Mouse (Mus musculus): ENCODE data around the gene Ropn1l. TPM values are rescaled to one million over a fixed set of nuclear protein-coding genes. Genes with fewer than 3 reads are reported as not detected.
A peak's percentile ranks its signal among the peaks of the same experiment; 100 is the strongest.

Gene Ropn1l
- polyA plus RNA-seq, 2 experiments from 2014 or later: 0.94 to 1.3 TPM

- no peak for ATAC-seq
Measured at GRCm38 (mm10) chr15:31442698-31443097, 10.8 kb downstream of the Ropn1l start.

GRCm38 (mm10) chr15:31441996-31442395 is 11.5 kb downstream of the Ropn1l start:
- ATAC-seq: no peak

DNA sequence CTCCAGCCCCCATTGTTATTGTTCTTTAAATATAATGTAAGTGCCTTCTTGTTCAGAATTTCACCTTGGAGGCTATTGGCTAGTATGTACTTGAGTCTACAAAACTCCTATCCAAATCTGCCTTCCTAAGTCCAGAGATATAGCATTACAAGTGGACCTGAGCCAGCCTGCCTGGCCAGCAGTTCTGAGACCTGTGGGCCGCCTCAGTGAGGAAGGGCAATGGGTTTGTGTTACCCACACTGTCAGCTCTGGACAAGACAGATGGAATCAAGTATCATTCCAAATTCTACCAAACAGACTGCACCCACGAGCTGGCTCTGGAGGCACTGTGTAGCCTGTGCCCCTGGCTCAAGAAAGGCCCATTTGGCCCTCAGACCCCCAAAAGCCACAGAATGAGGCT is 16.7 kb downstream of the Ropn1l start:
- no peak for ATAC-seq

DNA sequence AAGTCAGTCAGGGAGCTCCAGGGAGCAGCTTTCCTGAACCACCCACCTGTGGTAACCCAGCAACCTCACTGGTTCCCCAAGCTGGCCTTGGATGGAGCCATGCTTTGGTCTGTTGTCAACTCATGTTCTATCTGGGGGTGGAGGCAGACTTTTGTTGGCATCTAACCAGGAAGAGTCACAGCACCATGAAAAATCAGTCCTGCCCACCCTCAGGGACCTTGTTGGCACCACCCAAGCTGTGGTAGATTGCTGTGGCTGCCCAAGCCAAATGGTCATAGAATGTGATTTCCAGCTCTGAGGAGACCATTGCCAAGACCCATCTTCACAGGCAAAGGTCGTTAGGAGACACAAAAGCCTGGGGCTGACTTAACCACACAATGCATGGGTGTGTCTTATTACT is 17.5 kb downstream of the Ropn1l start:
- ATAC-seq: no peak

DNA sequence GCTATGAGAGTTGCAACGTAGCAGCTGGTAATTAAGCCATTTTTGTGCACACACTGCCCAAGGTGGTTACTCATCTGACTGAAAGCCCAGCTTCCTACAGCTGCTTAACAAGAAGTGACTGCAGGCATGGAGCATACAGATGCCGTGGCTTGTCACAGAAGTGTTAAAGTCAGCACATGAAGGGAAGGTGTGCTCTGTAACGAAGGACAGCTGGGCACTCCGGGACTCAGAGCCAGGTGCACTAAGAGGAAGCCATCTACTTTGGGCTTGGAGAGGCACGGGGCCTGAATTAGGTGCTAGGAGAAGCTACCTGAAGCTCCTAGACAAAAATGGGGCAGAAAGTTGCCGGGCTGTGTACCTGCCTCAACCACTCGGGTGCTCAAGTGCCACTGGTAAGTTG is 19.8 kb downstream of the Ropn1l start:
- ATAC-seq: no peak

- no peak for ATAC-seq
Measured at GRCm38 (mm10) chr15:31431847-31432246, 21.7 kb downstream of the Ropn1l start.

GRCm38 (mm10) chr15:31430014-31430413 is 23.5 kb downstream of the Ropn1l start:
- ATAC-seq: no peak

DNA sequence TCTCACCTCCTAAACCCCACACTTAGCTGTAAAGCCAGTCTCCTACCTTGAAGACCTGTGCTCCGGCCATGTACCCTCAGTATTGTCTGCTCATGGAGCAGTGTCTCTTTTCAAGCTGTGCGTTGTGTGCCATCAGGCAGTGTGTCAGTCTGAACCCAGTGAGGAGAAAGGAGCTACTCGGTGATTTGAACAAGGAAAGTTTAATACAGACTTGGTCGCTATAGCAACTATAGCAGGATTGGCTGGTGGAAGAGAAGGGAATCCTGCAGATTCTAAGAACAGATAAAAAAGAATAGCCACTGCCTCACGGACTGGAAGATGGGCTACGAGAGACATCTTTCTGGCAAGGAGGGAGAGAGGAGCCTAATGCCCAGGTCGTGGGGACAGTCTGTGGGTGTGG is 24.1 kb downstream of the Ropn1l start:
- no peak for ATAC-seq

- no peak for ATAC-seq
Measured at GRCm38 (mm10) chr15:31428571-31428970, 25.0 kb downstream of the Ropn1l start.

- ATAC-seq: no peak
Measured at GRCm38 (mm10) chr15:31427390-31427789, 26.1 kb downstream of the Ropn1l start.

DNA sequence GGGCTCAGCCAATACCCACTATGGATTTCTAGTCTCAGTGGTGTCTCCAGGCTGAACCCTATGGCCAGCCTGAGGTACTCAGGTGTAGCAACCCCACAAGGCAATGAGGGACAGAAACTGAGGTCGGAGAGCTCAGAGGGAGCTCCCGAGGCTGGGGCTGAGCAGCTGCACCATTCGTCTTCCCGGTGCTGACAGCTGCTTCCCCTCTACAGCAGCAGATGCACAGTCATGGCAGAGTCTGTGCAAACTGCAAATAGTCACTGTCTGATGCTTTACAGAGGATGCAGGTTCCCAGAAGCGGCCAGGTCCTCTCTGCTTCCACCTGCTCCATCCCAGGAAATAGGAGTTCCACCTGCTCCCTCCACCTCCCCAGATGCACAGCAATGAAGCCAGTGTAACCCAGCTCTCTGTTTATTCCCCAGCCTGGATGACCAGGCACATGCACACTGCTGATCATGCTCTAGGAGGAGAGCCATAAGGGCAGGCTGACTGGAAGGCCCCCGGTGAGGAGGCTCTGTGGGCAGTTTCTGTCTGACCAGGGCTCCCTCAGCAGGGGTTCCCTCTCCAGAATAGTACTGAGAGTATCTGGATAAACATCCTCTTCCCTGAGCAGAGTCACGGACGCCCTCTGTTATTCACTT is 27.4 kb downstream of the Ropn1l start:
- no peak for ATAC-seq

- no peak for ATAC-seq
Measured at GRCm38 (mm10) chr15:31422649-31423369, 30.7 kb downstream of the Ropn1l start.

DNA sequence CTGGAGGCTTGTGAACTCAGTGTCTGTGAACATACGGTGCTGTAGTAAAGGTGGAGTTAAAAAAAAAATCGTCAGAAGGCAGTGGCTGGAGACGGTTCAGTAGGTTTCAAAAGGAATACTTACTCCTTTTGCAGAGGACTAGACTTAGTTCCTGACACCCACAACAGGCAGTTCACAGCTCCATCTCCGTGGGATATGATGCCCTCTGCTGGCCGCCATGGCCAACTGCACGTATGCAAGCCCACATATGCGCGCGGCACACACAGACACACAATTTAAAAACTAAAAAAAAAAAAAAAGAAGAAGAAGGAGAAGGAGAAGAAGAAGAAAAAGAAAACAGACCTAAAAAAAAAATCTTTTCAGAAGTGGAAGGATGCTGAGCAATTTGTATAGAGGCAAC is 34.5 kb downstream of the Ropn1l start:
- ATAC-seq: no peak

- peak; percentile 20 for ATAC-seq
Measured at GRCm38 (mm10) chr15:31418686-31419024, 34.9 kb downstream of the Ropn1l start.

GRCm38 (mm10) chr15:31417796-31418685 is 35.5 kb downstream of the Ropn1l start:
- peak; percentile 45 for ATAC-seq

DNA sequence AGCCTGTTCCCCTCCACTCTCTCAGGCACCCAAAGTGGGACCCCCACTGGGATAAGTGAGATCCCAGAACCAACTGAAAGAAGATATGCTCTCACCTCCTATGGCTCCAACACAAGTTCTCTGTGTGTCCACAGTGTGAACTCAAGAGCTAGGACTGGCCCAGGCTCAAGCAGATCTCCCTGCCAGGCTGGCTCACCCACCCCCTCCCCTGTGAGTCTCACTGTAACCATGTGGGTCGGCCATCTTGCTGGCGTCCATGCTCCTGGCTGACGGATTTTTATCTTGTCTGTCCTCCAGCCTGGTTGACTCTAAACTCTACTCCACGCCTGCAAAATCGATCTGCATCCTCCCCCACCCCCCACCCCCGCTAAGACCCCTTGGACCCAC is 36.1 kb downstream of the Ropn1l start:
- ATAC-seq: no peak

DNA sequence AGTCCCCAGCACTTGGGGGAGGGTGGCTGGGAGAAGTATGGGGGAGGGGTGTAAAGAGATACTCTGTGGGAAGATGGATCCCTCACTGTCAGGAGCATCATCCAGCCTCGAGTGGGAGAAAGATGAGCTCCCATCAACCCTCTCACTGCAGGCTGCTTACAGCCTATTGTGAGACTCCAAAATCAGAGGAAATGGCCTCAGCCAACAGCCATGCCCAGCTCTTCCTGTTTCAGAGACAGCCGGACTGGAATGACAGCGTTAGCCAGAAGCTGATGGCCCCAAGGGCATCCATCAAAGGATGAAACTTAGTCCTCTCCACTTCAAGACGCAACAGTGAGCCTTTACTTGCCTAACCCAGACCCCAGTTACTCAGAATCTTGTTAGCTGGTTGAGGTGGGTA is 38.4 kb downstream of the Ropn1l start:
- no peak for ATAC-seq

- ATAC-seq: no peak
Measured at GRCm38 (mm10) chr15:31414179-31414898, 39.2 kb downstream of the Ropn1l start.

DNA sequence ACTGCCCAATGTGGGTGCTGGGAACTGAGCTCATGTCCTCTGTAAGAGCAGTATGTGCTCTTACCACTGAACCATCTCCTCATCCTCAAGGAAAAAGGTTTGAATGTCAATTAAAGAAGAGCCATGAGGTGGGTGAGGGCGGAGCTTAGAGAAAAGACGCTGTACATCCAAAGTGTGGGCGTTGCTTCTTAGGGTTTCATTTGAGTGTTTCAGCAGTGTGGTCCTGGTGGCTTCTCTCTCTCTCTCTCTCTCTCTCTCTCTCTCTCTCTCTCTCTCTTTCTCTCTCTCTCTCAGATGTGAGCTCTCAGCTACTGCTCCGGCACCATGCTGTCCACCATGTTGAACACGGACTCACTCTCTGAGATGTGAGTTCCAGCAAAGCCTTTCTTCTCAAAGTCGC is 39.9 kb downstream of the Ropn1l start:
- no peak for ATAC-seq

- no peak for ATAC-seq
Measured at GRCm38 (mm10) chr15:31412933-31413332, 40.6 kb downstream of the Ropn1l start.

GRCm38 (mm10) chr15:31412436-31412835 is 41.1 kb downstream of the Ropn1l start:
- ATAC-seq: no peak

DNA sequence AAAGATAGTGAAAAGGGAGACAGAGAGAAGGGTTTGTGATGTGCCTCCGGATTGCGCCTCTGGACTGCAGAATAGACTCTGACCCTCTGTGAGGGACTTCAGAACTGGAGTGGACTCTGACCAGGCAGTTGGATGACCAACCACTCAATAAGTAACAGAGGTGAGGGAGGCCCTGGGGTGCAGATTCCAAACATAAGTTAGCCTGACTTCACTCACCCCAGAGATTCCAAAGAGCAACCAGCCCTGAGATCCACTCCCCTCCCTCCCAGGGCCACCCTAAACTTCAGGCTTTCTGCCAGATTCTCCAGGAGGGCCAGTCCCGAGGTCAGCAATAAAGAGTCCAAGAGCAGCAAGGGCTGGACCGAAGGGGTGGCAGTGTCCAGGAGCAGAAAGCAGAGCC is 46.0 kb downstream of the Ropn1l start:
- ATAC-seq: no peak

GRCm38 (mm10) chr15:31406881-31407280 is 46.7 kb downstream of the Ropn1l start:
- no peak for ATAC-seq

Data from activated CD4-positive, CD25-positive, alpha-beta regulatory T cell, adult 4 months (primary cell).